Mouse (Mus musculus) embryonic facial prominence, embryonic 11.5 days (tissue): ENCODE data around the gene Cfap43. TPM values are rescaled to one million over a fixed set of nuclear protein-coding genes. Genes with fewer than 3 reads are reported as not detected.

Experiments used
- ATAC-seq: fragments of 200-750 bp; cut with Nextera tagmentation; replicated peaks from 2 replicates; pipeline ENCODE4 v1.8.0; 2017; ENCODE audit warnings: low read depth; ENCODE audit not compliant: insufficient number of reproducible peaks, low FRiP score, low TSS enrichment
- DNase-seq: peaks from one replicate; pipeline ENCODE4 v3.0.0-alpha.2; 2015; ENCODE audit warnings: low spot score
- H3K27ac ChIP-seq: fragments of 300-500 bp; sonication (generic); replicated peaks from 2 replicates; pipeline ENCODE4 v1.5.1; 2014; ENCODE audit warnings: mild to moderate bottlenecking, low read depth, low read length, control low read depth
- H3K27me3 ChIP-seq: fragments of 300-500 bp; sonication (generic); 2 replicates; pipeline ENCODE4 v1.6.1; 2014; ENCODE audit warnings: mild to moderate bottlenecking, low read length, moderate library complexity, mixed read lengths; ENCODE audit not compliant: control insufficient read depth, insufficient read depth
- H3K36me3 ChIP-seq: fragments of 300-500 bp; sonication (generic); replicated peaks from 2 replicates; pipeline ENCODE4 v1.6.1; 2014; ENCODE audit warnings: low read depth, mild to moderate bottlenecking, low read length, moderate library complexity, mixed read lengths; ENCODE audit not compliant: control insufficient read depth, insufficient read depth
- H3K4me1 ChIP-seq: fragments of 300-500 bp; sonication (generic); 2 replicates; pipeline ENCODE4 v1.6.1; 2014; ENCODE audit warnings: low read length, mixed read lengths; ENCODE audit not compliant: control insufficient read depth, insufficient read depth
- H3K4me2 ChIP-seq: fragments of 300-500 bp; sonication (generic); 2 replicates; pipeline ENCODE4 v1.6.1; 2014; ENCODE audit warnings: low read depth, mild to moderate bottlenecking, control low read depth, low read length, moderate library complexity
- H3K4me3 ChIP-seq: fragments of 300-500 bp; sonication (generic); 2 replicates; pipeline ENCODE4 v1.5.1; 2014; ENCODE audit warnings: low read depth, low read length, control low read depth
- H3K9ac ChIP-seq: fragments of 300-500 bp; sonication (generic); replicated peaks from 2 replicates; pipeline ENCODE4 v1.6.1; 2014; ENCODE audit warnings: mild to moderate bottlenecking, control low read depth, low read length
- H3K9me3 ChIP-seq: fragments of 300-500 bp; sonication (generic); replicated peaks from 2 replicates; pipeline ENCODE4 v1.6.1; 2016; ENCODE audit warnings: mild to moderate bottlenecking, low read length, inconsistent platforms, mixed read lengths; ENCODE audit not compliant: control insufficient read depth
- WGBS: fragments of 180-500 bp; shearing (Covaris S2); extraction: QIAGEN DNeasy Blood & Tissue Kit; methylation state at CpG from one replicate; pipeline ENCODE4 v1.1.7; 2014; 5-methylcytosine and 5-hydroxymethylcytosine counted together
- polyA plus RNA-seq: library from polyadenylated mRNA; unstranded; fragments of >200 nt; fragmentation: Nextera tagmentation; extraction: Ambion mirVana; gene quantifications from 2 replicates; pipeline ENCODE4 v1.2.1, GENCODE M21; 2014

The Cfap43 gene
- polyA plus RNA-seq, 1 experiment from 2014 or later, result not detected

GRCm38 (mm10) chr19:47888037-47888436 is 31.1 kb downstream of the Cfap43 start:
- no peaks in the 10 kb centered on the region for H3K36me3 ChIP-seq
- no peak overlapping the region for H3K4me3 ChIP-seq
- no peaks in the 10 kb centered on the region for H3K27me3 ChIP-seq
- DNase-seq, result no peak
- ATAC-seq, result no peak
- no peak overlapping the region for H3K4me2 ChIP-seq
- H3K4me1 ChIP-seq, result no peaks in the 10 kb centered on the region; the same call in 1 of the 2 replicates
- WGBS, result 92% methylated on average over 8 of the region's 8 CpGs
- H3K9ac ChIP-seq, result no peak overlapping the region
- H3K9me3 ChIP-seq, result no peaks in the 10 kb centered on the region
- no peak overlapping the region for H3K27ac ChIP-seq

DNA sequence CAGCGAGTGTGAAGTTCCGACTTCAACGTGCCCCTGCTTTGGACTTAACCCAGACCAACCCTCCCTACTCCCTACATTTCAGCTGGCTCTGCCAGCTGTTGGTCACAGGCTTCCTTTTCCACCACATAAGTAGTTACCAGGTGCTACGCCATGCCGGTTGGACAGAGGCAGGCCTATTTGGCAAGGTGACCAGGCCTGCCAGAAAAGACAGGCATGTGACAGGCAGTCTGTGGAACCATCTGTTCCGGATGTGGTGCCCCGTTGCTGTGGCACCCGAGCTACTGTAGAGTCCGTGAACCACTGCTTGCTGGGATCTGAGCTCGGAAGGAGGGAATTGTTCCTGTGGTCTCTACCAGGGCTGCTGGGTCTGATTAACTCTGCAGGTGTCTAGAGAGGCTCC is 31.7 kb downstream of the Cfap43 start:
- no peaks in the 10 kb centered on the region for H3K27me3 ChIP-seq
- DNase-seq, result no peak
- H3K9ac ChIP-seq, result no peak overlapping the region
- no peaks in the 10 kb centered on the region; the same call in 1 of the 2 replicates for H3K4me1 ChIP-seq
- no peaks in the 10 kb centered on the region for H3K36me3 ChIP-seq
- WGBS, result 90% methylated on average over 10 of the region's 10 CpGs
- no peak overlapping the region for H3K4me3 ChIP-seq
- H3K27ac ChIP-seq, result no peak overlapping the region
- H3K9me3 ChIP-seq, result no peaks in the 10 kb centered on the region
- H3K4me2 ChIP-seq, result no peak overlapping the region
- no peak for ATAC-seq

GRCm38 (mm10) chr19:47886617-47887016 is 32.5 kb downstream of the Cfap43 start:
- 85% methylated on average over 7 of the region's 7 CpGs for WGBS
- no peaks in the 10 kb centered on the region; the same call in 1 of the 2 replicates for H3K4me1 ChIP-seq
- H3K27ac ChIP-seq, result no peak overlapping the region
- no peak overlapping the region for H3K4me2 ChIP-seq
- no peaks in the 10 kb centered on the region for H3K9me3 ChIP-seq
- H3K27me3 ChIP-seq, result no peaks in the 10 kb centered on the region
- H3K36me3 ChIP-seq, result no peaks in the 10 kb centered on the region
- ATAC-seq (no peak), DNase-seq (no peak)
- no peak overlapping the region for H3K9ac ChIP-seq
- no peak overlapping the region for H3K4me3 ChIP-seq

- DNase-seq (no peak), ATAC-seq (no peak)
- H3K4me3 ChIP-seq, result no peak overlapping the region
- H3K4me2 ChIP-seq, result no peak overlapping the region
- WGBS, result 87% methylated on average over 11 of the region's 11 CpGs
- H3K9me3 ChIP-seq, result no peaks in the 10 kb centered on the region
- no peaks in the 10 kb centered on the region for H3K36me3 ChIP-seq
- no peaks in the 10 kb centered on the region for H3K27me3 ChIP-seq
- H3K27ac ChIP-seq, result no peak overlapping the region
- H3K4me1 ChIP-seq, result no peaks in the 10 kb centered on the region; the same call in 1 of the 2 replicates
- no peak overlapping the region for H3K9ac ChIP-seq
Observed at GRCm38 (mm10) chr19:47885886-47886285, 33.2 kb downstream of the Cfap43 start.

GRCm38 (mm10) chr19:47885191-47885743 is 33.8 kb downstream of the Cfap43 start:
- WGBS, result 61% methylated on average over 7 of the region's 7 CpGs

GRCm38 (mm10) chr19:47884296-47885085 is 34.6 kb downstream of the Cfap43 start:
- Histone ChIP-seq H3K4me2 (no peak overlapping the region), H3K9ac (no peak overlapping the region), H3K9me3 (no peaks in the 10 kb centered on the region), H3K36me3 (no peaks in the 10 kb centered on the region), H3K4me3 (no peak overlapping the region), H3K27me3 (no peaks in the 10 kb centered on the region), H3K4me1 (no peaks in the 10 kb centered on the region; the same call in 1 of the 2 replicates), H3K27ac (no peak overlapping the region)
- no peak for DNase-seq
- WGBS, result 77% methylated on average over 13 of the region's 13 CpGs
- ATAC-seq, result no peak

More at GRCm38 (mm10) chr19:47885191-47885743, 33.8 kb downstream of the Cfap43 start:
- no peak for DNase-seq
- Histone ChIP-seq H3K4me3 (no peak overlapping the region), H3K27ac (no peak overlapping the region), H3K9me3 (no peaks in the 10 kb centered on the region), H3K9ac (no peak overlapping the region), H3K4me2 (no peak overlapping the region; the same call in 1 of the 2 replicates), H3K27me3 (no peaks in the 10 kb centered on the region), H3K36me3 (no peaks in the 10 kb centered on the region), H3K4me1 (no peaks in the 10 kb centered on the region; the same call in 1 of the 2 replicates)
- ATAC-seq, result no peak

DNA sequence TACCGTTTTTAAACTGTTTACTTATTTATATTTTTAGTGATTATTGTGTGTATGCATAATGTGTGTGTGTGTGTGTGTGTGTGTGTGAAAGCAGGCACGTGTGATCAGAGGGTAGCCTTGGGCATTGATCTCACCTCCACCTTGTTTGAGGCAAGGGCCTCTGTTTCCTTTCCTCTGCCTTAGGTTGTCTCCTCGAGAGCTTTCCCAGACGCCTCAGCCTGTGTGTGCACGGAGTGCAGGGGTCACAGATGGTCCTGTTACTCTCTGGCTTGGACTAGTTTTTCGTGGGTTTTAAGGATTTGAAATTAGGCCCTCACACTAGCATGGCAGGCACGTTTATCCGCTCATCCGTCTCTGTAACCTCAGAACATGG is 36.2 kb downstream of the Cfap43 start:
- Histone ChIP-seq H3K36me3 (no peaks in the 10 kb centered on the region), H3K27me3 (no peaks in the 10 kb centered on the region), H3K4me1 (no peaks in the 10 kb centered on the region; the same call in 1 of the 2 replicates), H3K9ac (0 out of 2 replicates have a peak overlapping the region, but pooled peaks have one; percentile 9), H3K4me2 (no peak overlapping the region), H3K27ac (no peak overlapping the region), H3K9me3 (no peaks in the 10 kb centered on the region), H3K4me3 (no peak overlapping the region)
- 46% methylated on average over 9 of the region's 9 CpGs for WGBS
- ATAC-seq, result no peak
- no peak for DNase-seq
